Mouse (Mus musculus): Measurements from ENCODE around the gene Slc26a1.
A peak's percentile ranks its signal among the peaks of the same experiment; 100 is the strongest.

Slc26a1 gene

GRCm38 (mm10) chr5:108692271-108692670 is 16.9 kb upstream of the Slc26a1 start, which contains the start of gene Fgfrl1:
Gene Fgfrl1 (plus strand): TSS chr5:108692382.
- no peak for DNase-seq (ENCODE audit: extremely low spot score, low read depth, low spot score)

GRCm38 (mm10) chr5:108691152-108691551 is 15.8 kb upstream of the Slc26a1 start:
- DNase-seq (ENCODE audit: extremely low spot score, low read depth, low spot score) = no peak

- no peak for DNase-seq (ENCODE audit: extremely low spot score, low read depth, low spot score)
Observed at GRCm38 (mm10) chr5:108689091-108689490, 13.7 kb upstream of the Slc26a1 start.

- DNase-seq (ENCODE audit: extremely low spot score, low read depth, low spot score) = no peak
Observed at GRCm38 (mm10) chr5:108680871-108681270, 5.5 kb upstream of the Slc26a1 start.

GRCm38 (mm10) chr5:108679909-108680308 is 4.5 kb upstream of the Slc26a1 start:
- DNase-seq (ENCODE audit: extremely low spot score, low read depth, low spot score) = no peak

- no peak for DNase-seq (ENCODE audit: extremely low spot score, low read depth, low spot score)
Observed at GRCm38 (mm10) chr5:108678296-108678854, 3.0 kb upstream of the Slc26a1 start.

- DNase-seq (ENCODE audit: extremely low spot score, low read depth, low spot score) = no peak
Observed at GRCm38 (mm10) chr5:108677605-108678295, 2.4 kb upstream of the Slc26a1 start.

GRCm38 (mm10) chr5:108676772-108677498 is 1.6 kb upstream of the Slc26a1 start:
- no peak for DNase-seq (ENCODE audit: extremely low spot score, low read depth, low spot score)

- DNase-seq (ENCODE audit: extremely low spot score, low read depth, low spot score) = no peak
Observed at GRCm38 (mm10) chr5:108674624-108675023, 745 bp downstream of the Slc26a1 start.

GRCm38 (mm10) chr5:108671757-108672156 is 3.6 kb downstream of the Slc26a1 start:
- no peak for DNase-seq (ENCODE audit: extremely low spot score, low read depth, low spot score)

GRCm38 (mm10) chr5:108670785-108671184 is 4.6 kb downstream of the Slc26a1 start:
- DNase-seq (ENCODE audit: extremely low spot score, low read depth, low spot score) = no peak

- no peak for DNase-seq (ENCODE audit: extremely low spot score, low read depth, low spot score)
Observed at GRCm38 (mm10) chr5:108669986-108670385, 5.4 kb downstream of the Slc26a1 start.

GRCm38 (mm10) chr5:108668977-108669936 is 6.1 kb downstream of the Slc26a1 start, which contains the start of gene Dgkq:
Gene Dgkq (minus strand): TSS chr5:108669672.
- DNase-seq (ENCODE audit: extremely low spot score, low read depth, low spot score) = peak; percentile 76

GRCm38 (mm10) chr5:108668387-108668932 is 6.9 kb downstream of the Slc26a1 start:
- DNase-seq (ENCODE audit: extremely low spot score, low read depth, low spot score) = no peak

GRCm38 (mm10) chr5:108667370-108667769 is 8.0 kb downstream of the Slc26a1 start:
- DNase-seq (ENCODE audit: extremely low spot score, low read depth, low spot score) = no peak

GRCm38 (mm10) chr5:108665066-108665465 is 10.3 kb downstream of the Slc26a1 start:
- no peak for DNase-seq (ENCODE audit: extremely low spot score, low read depth, low spot score)

- no peak for DNase-seq (ENCODE audit: extremely low spot score, low read depth, low spot score)
Observed at GRCm38 (mm10) chr5:108662772-108663171, 12.6 kb downstream of the Slc26a1 start.

- no peak for DNase-seq (ENCODE audit: extremely low spot score, low read depth, low spot score)
Observed at GRCm38 (mm10) chr5:108660632-108661268, 14.6 kb downstream of the Slc26a1 start.

- DNase-seq (ENCODE audit: extremely low spot score, low read depth, low spot score) = no peak
Observed at GRCm38 (mm10) chr5:108659698-108660631, 15.4 kb downstream of the Slc26a1 start, which contains the start of gene Idua. Gene Idua (plus strand): TSS chr5:108660331.
